Mouse (Mus musculus) embryonic fibroblast, embryonic 13.5 days (primary cell): ENCODE results near the gene Myt1l.

Experiments
- CTCF ChIP-seq: IDR thresholded peaks from 2 replicates; pipeline ENCODE4 v1.5.1; 2011; ENCODE audit warnings: mild to moderate bottlenecking, control low read depth, low read length, moderate library complexity, borderline replicate concordance; ENCODE audit not compliant: insufficient read depth
- POLR2A ChIP-seq: IDR thresholded peaks from 2 replicates; pipeline ENCODE4 v1.6.1; 2011; ENCODE audit warnings: low read depth, mild to moderate bottlenecking, control low read depth, low read length, moderate library complexity

DNA sequence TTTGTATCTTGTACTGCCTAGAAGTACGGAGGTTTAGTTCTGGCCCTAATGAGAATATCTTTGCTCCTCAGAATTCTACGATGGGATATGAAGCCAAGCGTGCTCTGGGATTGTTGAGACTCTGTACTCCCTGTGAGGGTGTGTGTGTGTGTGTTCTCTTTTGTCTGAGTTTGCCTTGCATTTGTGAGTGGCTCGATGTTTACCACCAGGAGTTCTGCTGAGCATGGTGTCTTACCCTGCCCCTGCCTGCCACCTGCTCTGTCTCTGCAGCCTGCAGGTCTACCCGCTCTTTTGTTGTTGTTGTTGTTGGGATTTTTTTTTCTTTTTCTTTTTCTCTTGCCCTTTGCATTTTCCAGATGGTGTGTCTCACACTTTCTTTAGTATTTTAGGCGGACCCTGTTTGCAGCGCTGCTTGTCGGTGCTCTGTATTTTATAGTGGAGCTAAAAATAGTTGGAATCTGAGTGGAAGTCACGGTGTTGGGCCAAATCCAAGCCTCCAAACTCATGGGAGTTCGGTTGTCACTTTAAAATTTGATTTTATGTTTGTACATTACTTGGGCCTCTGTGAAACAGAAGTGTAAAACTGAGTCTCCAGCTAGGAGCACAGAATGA lies 41.7 kb upstream of the Myt1l start:
- TF ChIP-seq CTCF (no peak), POLR2A (no peak)
